Mouse (Mus musculus): ENCODE results near the gene H2-DMb2. TPM values are rescaled to one million over a fixed set of nuclear protein-coding genes. Genes with fewer than 3 reads are reported as not detected.

H2-DMb2 gene
- polyA plus RNA-seq, 1 experiment from 2014 or later, result not detected

- Histone ChIP-seq H3K4me2 (replicated peaks; ENCODE audit: low read depth, low read length) (peak overlapping the region; percentile 57), H3K27ac (ENCODE audit: low read depth, low read length) (no peak overlapping the region), H3K9ac (ENCODE audit: low read depth, low read length) (no peak overlapping the region), H3K4me1 (replicated peaks; ENCODE audit: control insufficient read depth, insufficient read depth, low read length) (peaks cover 3% of the 10 kb centered on the region), H3K4me3 (ENCODE audit: low read depth, low read length) (peak overlapping the region; percentile 33), H3K36me3 (ENCODE audit: control insufficient read depth, insufficient read depth, low read length) (no peaks in the 10 kb centered on the region), H3K27me3 (ENCODE audit: control insufficient read depth, insufficient read depth, low read length) (peaks cover 50% of the 10 kb centered on the region), H3K9me3 (ENCODE audit: control insufficient read depth, low read length) (no peaks in the 10 kb centered on the region)
- no peak for ATAC-seq (ENCODE audit: low FRiP score)
- DNase-seq (ENCODE audit: low spot score), result no peak
- WGBS, result 7% methylated on average over 11 of the region's 11 CpGs
Observed at GRCm38 (mm10) chr17:34198521-34198912, 55.4 kb downstream of the H2-DMb2 start.

GRCm38 (mm10) chr17:34199050-34199619 lies 56.0 kb downstream of the H2-DMb2 start:
- Histone ChIP-seq H3K9me3 (ENCODE audit: control insufficient read depth, low read length) (no peaks in the 10 kb centered on the region), H3K9ac (ENCODE audit: low read depth, low read length) (no peak overlapping the region), H3K4me3 (ENCODE audit: low read depth, low read length) (no peak overlapping the region), H3K4me2 (replicated peaks; ENCODE audit: low read depth, low read length) (no peak overlapping the region), H3K27me3 (ENCODE audit: control insufficient read depth, insufficient read depth, low read length) (peaks cover 49% of the 10 kb centered on the region), H3K27ac (ENCODE audit: low read depth, low read length) (no peak overlapping the region), H3K4me1 (replicated peaks; ENCODE audit: control insufficient read depth, insufficient read depth, low read length) (peaks cover 3% of the 10 kb centered on the region), H3K36me3 (ENCODE audit: control insufficient read depth, insufficient read depth, low read length) (no peaks in the 10 kb centered on the region)
- DNase-seq (ENCODE audit: low spot score) (no peak), ATAC-seq (ENCODE audit: low FRiP score) (no peak)
- WGBS, result 69% methylated on average over 12 of the region's 12 CpGs

- Histone ChIP-seq H3K9me3 (ENCODE audit: control insufficient read depth, low read length) (no peaks in the 10 kb centered on the region), H3K27ac (ENCODE audit: low read depth, low read length) (no peak overlapping the region), H3K27me3 (ENCODE audit: control insufficient read depth, insufficient read depth, low read length) (peaks cover 49% of the 10 kb centered on the region), H3K9ac (ENCODE audit: low read depth, low read length) (no peak overlapping the region), H3K4me1 (replicated peaks; ENCODE audit: control insufficient read depth, insufficient read depth, low read length) (peaks cover 8% of the 10 kb centered on the region), H3K4me2 (replicated peaks; ENCODE audit: low read depth, low read length) (no peak overlapping the region), H3K36me3 (ENCODE audit: control insufficient read depth, insufficient read depth, low read length) (no peaks in the 10 kb centered on the region), H3K4me3 (ENCODE audit: low read depth, low read length) (no peak overlapping the region)
- WGBS, result 83% methylated on average over 10 of the region's 10 CpGs
- ATAC-seq (ENCODE audit: low FRiP score) (no peak), DNase-seq (ENCODE audit: low spot score) (no peak)
Observed at GRCm38 (mm10) chr17:34200047-34200446, 56.9 kb downstream of the H2-DMb2 start.

- Histone ChIP-seq H3K4me2 (replicated peaks; ENCODE audit: low read depth, low read length) (no peak overlapping the region), H3K4me1 (replicated peaks; ENCODE audit: control insufficient read depth, insufficient read depth, low read length) (peaks cover 9% of the 10 kb centered on the region), H3K36me3 (ENCODE audit: control insufficient read depth, insufficient read depth, low read length) (no peaks in the 10 kb centered on the region), H3K4me3 (ENCODE audit: low read depth, low read length) (no peak overlapping the region), H3K9me3 (ENCODE audit: control insufficient read depth, low read length) (no peaks in the 10 kb centered on the region), H3K27ac (ENCODE audit: low read depth, low read length) (no peak overlapping the region), H3K27me3 (ENCODE audit: control insufficient read depth, insufficient read depth, low read length) (peaks cover 54% of the 10 kb centered on the region), H3K9ac (ENCODE audit: low read depth, low read length) (no peak overlapping the region)
- WGBS, result 88% methylated on average over 16 of the region's 16 CpGs
- DNase-seq (ENCODE audit: low spot score), result no peak
- ATAC-seq (ENCODE audit: low FRiP score), result no peak
Observed at GRCm38 (mm10) chr17:34200772-34201505, 57.8 kb downstream of the H2-DMb2 start.

Other genes starting within 250 kb of the H2-DMb2 start
- gene Platr17, start 238.2 kb upstream of the H2-DMb2 start, polyA plus RNA-seq (2014; fragmentation: Nextera tagmentation; extraction: Ambion mirVana), result 0.86 TPM in 1 of 2 replicates, not detected in the other
- gene Daxx, start 233.9 kb upstream of the H2-DMb2 start, polyA plus RNA-seq (2014; fragmentation: Nextera tagmentation; extraction: Ambion mirVana), result 47.0 and 60.0 TPM in 2 replicates
- 14.5 and 16.6 TPM in 2 replicates for gene Tapbp, start 227.4 kb upstream of the H2-DMb2 start, polyA plus RNA-seq (2014; fragmentation: Nextera tagmentation; extraction: Ambion mirVana)
- 8.1 and 9.3 TPM in 2 replicates for gene Zbtb22, start 227.4 kb upstream of the H2-DMb2 start, polyA plus RNA-seq (2014; fragmentation: Nextera tagmentation; extraction: Ambion mirVana)
- gene Rgl2, start 213.8 kb upstream of the H2-DMb2 start, polyA plus RNA-seq (2014; fragmentation: Nextera tagmentation; extraction: Ambion mirVana), result 32.5 and 32.9 TPM in 2 replicates
- gene Pfdn6, start 203.0 kb upstream of the H2-DMb2 start, polyA plus RNA-seq (2014; fragmentation: Nextera tagmentation; extraction: Ambion mirVana), result 201 and 205 TPM in 2 replicates
- 26.8 and 29.4 TPM in 2 replicates for gene Wdr46, start 202.6 kb upstream of the H2-DMb2 start, polyA plus RNA-seq (2014; fragmentation: Nextera tagmentation; extraction: Ambion mirVana)
- gene B3galt4, start 191.8 kb upstream of the H2-DMb2 start, polyA plus RNA-seq (2014; fragmentation: Nextera tagmentation; extraction: Ambion mirVana), result 4.8 and 5.3 TPM in 2 replicates
- 38.2 and 39.4 TPM in 2 replicates for gene Vps52, start 187.5 kb upstream of the H2-DMb2 start, polyA plus RNA-seq (2014; fragmentation: Nextera tagmentation; extraction: Ambion mirVana)
- gene Rps18, start 187.3 kb upstream of the H2-DMb2 start, polyA plus RNA-seq (2014; fragmentation: Nextera tagmentation; extraction: Ambion mirVana), result 1,221 and 1,241 TPM in 2 replicates
- gene H2-K1, start 143.0 kb upstream of the H2-DMb2 start, polyA plus RNA-seq (2014; fragmentation: Nextera tagmentation; extraction: Ambion mirVana), result 18.7 and 19.4 TPM in 2 replicates
- gene Ring1, start 118.6 kb upstream of the H2-DMb2 start, polyA plus RNA-seq (2014; fragmentation: Nextera tagmentation; extraction: Ambion mirVana), result 5.9 and 6.3 TPM in 2 replicates
- gene H2-Ke6, start 115.2 kb upstream of the H2-DMb2 start, polyA plus RNA-seq (2014; fragmentation: Nextera tagmentation; extraction: Ambion mirVana), result 50.5 and 54.8 TPM in 2 replicates
- gene Slc39a7, start 111.6 kb upstream of the H2-DMb2 start, polyA plus RNA-seq (2014; fragmentation: Nextera tagmentation; extraction: Ambion mirVana), result 75.9 and 80.3 TPM in 2 replicates
- gene Rxrb, start 111.5 kb upstream of the H2-DMb2 start, polyA plus RNA-seq (2014; fragmentation: Nextera tagmentation; extraction: Ambion mirVana), result 16.3 and 16.8 TPM in 2 replicates
- 0.91 and 1.4 TPM in 2 replicates for gene Col11a2, start 103.9 kb upstream of the H2-DMb2 start, polyA plus RNA-seq (2014; fragmentation: Nextera tagmentation; extraction: Ambion mirVana)
- 0.26 and 0.32 TPM in 2 replicates for gene H2-Oa, start 51.0 kb upstream of the H2-DMb2 start, polyA plus RNA-seq (2014; fragmentation: Nextera tagmentation; extraction: Ambion mirVana)
- gene H2-DMa, start 23.8 kb upstream of the H2-DMb2 start, polyA plus RNA-seq (2014; fragmentation: Nextera tagmentation; extraction: Ambion mirVana), result 8.6 and 13.8 TPM in 2 replicates
- gene Brd2, start 20.7 kb upstream of the H2-DMb2 start, polyA plus RNA-seq (2014; fragmentation: Nextera tagmentation; extraction: Ambion mirVana), result 113 and 159 TPM in 2 replicates
- gene H2-DMb1, start 9.8 kb downstream of the H2-DMb2 start, polyA plus RNA-seq (2014; fragmentation: Nextera tagmentation; extraction: Ambion mirVana), result 0.29 and 0.94 TPM in 2 replicates
- 1.0 and 1.1 TPM in 2 replicates for gene Tap1, start 44.2 kb downstream of the H2-DMb2 start, polyA plus RNA-seq (2014; fragmentation: Nextera tagmentation; extraction: Ambion mirVana)
- 0.42 and 1.1 TPM in 2 replicates for gene Psmb9, start 44.5 kb downstream of the H2-DMb2 start, polyA plus RNA-seq (2014; fragmentation: Nextera tagmentation; extraction: Ambion mirVana)
- 1.3 and 1.9 TPM in 2 replicates for gene Psmb8, start 54.4 kb downstream of the H2-DMb2 start, polyA plus RNA-seq (2014; fragmentation: Nextera tagmentation; extraction: Ambion mirVana)
- 0.19 and 0.50 TPM in 2 replicates for gene Tap2, start 60.2 kb downstream of the H2-DMb2 start, polyA plus RNA-seq (2014; fragmentation: Nextera tagmentation; extraction: Ambion mirVana)
- not detected in 2 replicates for gene H2-Ob, start 95.6 kb downstream of the H2-DMb2 start, polyA plus RNA-seq (2014; fragmentation: Nextera tagmentation; extraction: Ambion mirVana)
- 2.4 and 3.1 TPM in 2 replicates for gene H2-Ab1, start 114.4 kb downstream of the H2-DMb2 start, polyA plus RNA-seq (2014; fragmentation: Nextera tagmentation; extraction: Ambion mirVana)
- not detected in 2 replicates for gene H2-Aa, start 144.5 kb downstream of the H2-DMb2 start, polyA plus RNA-seq (2014; fragmentation: Nextera tagmentation; extraction: Ambion mirVana)
- gene H2-Eb1, start 162.6 kb downstream of the H2-DMb2 start, polyA plus RNA-seq (2014; fragmentation: Nextera tagmentation; extraction: Ambion mirVana), result 1.3 and 2.5 TPM in 2 replicates
- gene H2-Eb2, start 182.4 kb downstream of the H2-DMb2 start, polyA plus RNA-seq (2014; fragmentation: Nextera tagmentation; extraction: Ambion mirVana), result not detected in 2 replicates
- 0.13 TPM in 1 of 2 replicates, not detected in the other for gene Btnl2, start 211.5 kb downstream of the H2-DMb2 start, polyA plus RNA-seq (2014; fragmentation: Nextera tagmentation; extraction: Ambion mirVana)
- gene Btnl1, start 233.8 kb downstream of the H2-DMb2 start, polyA plus RNA-seq (2014; fragmentation: Nextera tagmentation; extraction: Ambion mirVana), result 0.08 TPM in 1 of 2 replicates, not detected in the other